26 mouse cellular contexts compared by ENCODE assay signal in genomic region chr15:60694746-60695145, GRCm38 (mm10).
"Had no signal": no experiment of that assay in that cellular context is flagged by ENCODE, and none has a peak within 500 bp of the region (broad histone marks: within the 10 kb centered on the region; RNA-seq: fewer than 3 reads in every experiment).

No protein-coding gene starts in this region.

- H3K27ac ChIP-seq: gastrocnemius, adult 2 months; heart, embryonic 10.5 days; hindbrain, embryonic 10.5 days; hindbrain, embryonic 12.5 days; hindbrain, embryonic 14.5 days; intestine, embryonic 15.5 days; limb, embryonic 10.5 days; limb, embryonic 12.5 days; liver, embryonic 12.5 days; liver, embryonic 14.5 days had no signal

- ATAC-seq: forebrain, postnatal 0 days; hindbrain, embryonic 16.5 days; inflammation-experienced regulatory T-cells, adult 6 months; intestine, embryonic 15.5 days; intestine, postnatal 0 days had no signal

- H3K4me2 ChIP-seq: heart, embryonic 12.5 days; hindbrain, embryonic 12.5 days; hindbrain, embryonic 14.5 days; intestine, embryonic 15.5 days; limb, embryonic 12.5 days; liver, embryonic 12.5 days had no signal

- H3K27me3 ChIP-seq: heart, embryonic 12.5 days; hindbrain, embryonic 12.5 days; intestine, embryonic 15.5 days; limb, embryonic 12.5 days; liver, embryonic 12.5 days had no signal

- H3K4me3 ChIP-seq: gastrocnemius, adult 2 months; heart, embryonic 10.5 days; heart, embryonic 12.5 days; hindbrain, embryonic 10.5 days; hindbrain, embryonic 12.5 days; intestine, embryonic 15.5 days; limb, embryonic 10.5 days; limb, embryonic 12.5 days; liver, embryonic 12.5 days had no signal

- H3K4me1 ChIP-seq: hindbrain, embryonic 12.5 days; intestine, embryonic 15.5 days; limb, embryonic 12.5 days; liver, embryonic 12.5 days had no signal

- H3K9me3 ChIP-seq: heart, embryonic 10.5 days; heart, embryonic 12.5 days; hindbrain, embryonic 10.5 days; hindbrain, embryonic 12.5 days; intestine, embryonic 15.5 days; limb, embryonic 10.5 days; limb, embryonic 12.5 days; liver, embryonic 12.5 days had no signal

- H3K9ac ChIP-seq: forebrain, postnatal 0 days; heart, embryonic 12.5 days; hindbrain, embryonic 12.5 days; hindbrain, embryonic 14.5 days; intestine, embryonic 15.5 days; limb, embryonic 12.5 days; liver, embryonic 12.5 days; liver, embryonic 14.5 days had no signal

- DNase-seq: gastrocnemius, adult 2 months; gastrocnemius, postnatal 10 days; gastrocnemius, postnatal 25 days; heart, adult 18-20 months; heart, postnatal 10 days; heart, postnatal 4 days; kidney, adult 18-20 months; kidney, adult 8-10 months; kidney, postnatal 10 days; kidney, postnatal 25 days; kidney, postnatal 4 days; liver had no signal

- H3K36me3 ChIP-seq: heart, embryonic 10.5 days; heart, embryonic 12.5 days; hindbrain, embryonic 10.5 days; hindbrain, embryonic 12.5 days; intestine, embryonic 15.5 days; limb, embryonic 10.5 days; limb, embryonic 12.5 days; liver, embryonic 12.5 days had no signal
